Mouse (Mus musculus) brain, embryonic 14.5 days (tissue): ENCODE results near the gene Pibf1. TPM values are rescaled to one million over a fixed set of nuclear protein-coding genes. Genes with fewer than 3 reads are reported as not detected.

Experiments
- DNase-seq: peaks from one replicate; pipeline ENCODE4 v3.0.0-alpha.2; 2011; ENCODE audit warnings: low read depth
- CTCF ChIP-seq: fragments of 200-500 bp; IDR thresholded peaks from 2 replicates; pipeline ENCODE4 v1.5.1; 2012; ENCODE audit warnings: inconsistent platforms, mild to moderate bottlenecking, moderate library complexity, borderline replicate concordance; ENCODE audit not compliant: insufficient read depth, insufficient read length; ENCODE audit errors: extremely low read depth
- POLR2A ChIP-seq: fragments of 200-500 bp; IDR thresholded peaks from 2 replicates; pipeline ENCODE4 v1.6.1; 2012; ENCODE audit warnings: mild to moderate bottlenecking, inconsistent platforms, borderline replicate concordance; ENCODE audit not compliant: poor library complexity, insufficient read depth, insufficient read length, severe bottlenecking; ENCODE audit errors: extremely low read depth
- polyA plus RNA-seq: library from polyadenylated mRNA; depleted of rRNA; stranded (reverse); fragments of >200 nt; gene quantifications from 2 replicates; pipeline ENCODE4 v1.2.3, GENCODE M21; 2012

The Pibf1 gene
- polyA plus RNA-seq, 1 experiment = 10.1 TPM

- TF ChIP-seq CTCF (no peak), POLR2A (no peak)
- DNase-seq = no peak
Observed at GRCm38 (mm10) chr14:99218396-99219012, 119.3 kb downstream of the Pibf1 start.

DNA sequence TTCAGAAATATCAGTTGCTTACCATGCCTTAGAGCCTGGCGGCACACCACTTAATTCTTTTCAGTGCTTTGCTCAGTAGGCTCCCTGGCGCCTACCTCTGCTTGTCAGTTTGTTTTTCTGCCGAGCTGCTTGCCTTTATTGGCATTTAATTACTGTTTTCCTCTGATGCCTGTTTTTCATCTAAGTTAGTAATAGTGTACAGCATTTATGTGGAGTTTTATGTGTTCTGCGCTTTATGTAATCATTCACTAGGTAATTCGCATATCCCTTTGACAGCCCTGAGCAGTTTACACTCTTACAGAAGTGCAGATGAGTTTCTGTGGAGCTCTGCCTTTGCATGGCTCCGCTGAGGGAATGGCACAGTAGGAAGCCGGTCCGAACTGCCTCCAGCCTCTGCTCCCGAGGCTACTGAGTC lies 120.5 kb downstream of the Pibf1 start:
- peak; percentile 63 for DNase-seq
- TF ChIP-seq POLR2A (no peak), CTCF (no peak)

DNA sequence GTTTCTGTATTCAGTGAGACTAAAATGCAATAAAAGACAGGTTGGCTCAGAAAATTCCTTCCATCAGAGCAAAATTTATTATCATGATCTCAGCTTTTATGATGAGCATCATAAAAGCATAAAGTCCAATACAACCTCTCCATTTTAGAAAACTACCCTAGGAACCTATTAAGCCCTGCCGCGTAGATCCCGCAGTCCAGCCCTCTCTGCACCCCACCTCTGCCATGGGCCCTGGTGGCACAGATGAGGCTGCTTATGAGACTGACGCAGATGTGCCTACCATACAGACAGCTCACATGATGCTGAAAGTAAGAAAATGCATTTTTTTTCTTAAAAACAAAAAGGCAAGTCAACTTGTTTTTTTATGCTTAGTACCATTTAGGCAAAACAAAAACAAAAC lies 126.7 kb downstream of the Pibf1 start:
- TF ChIP-seq POLR2A (no peak), CTCF (no peak)
- no peak for DNase-seq

DNA sequence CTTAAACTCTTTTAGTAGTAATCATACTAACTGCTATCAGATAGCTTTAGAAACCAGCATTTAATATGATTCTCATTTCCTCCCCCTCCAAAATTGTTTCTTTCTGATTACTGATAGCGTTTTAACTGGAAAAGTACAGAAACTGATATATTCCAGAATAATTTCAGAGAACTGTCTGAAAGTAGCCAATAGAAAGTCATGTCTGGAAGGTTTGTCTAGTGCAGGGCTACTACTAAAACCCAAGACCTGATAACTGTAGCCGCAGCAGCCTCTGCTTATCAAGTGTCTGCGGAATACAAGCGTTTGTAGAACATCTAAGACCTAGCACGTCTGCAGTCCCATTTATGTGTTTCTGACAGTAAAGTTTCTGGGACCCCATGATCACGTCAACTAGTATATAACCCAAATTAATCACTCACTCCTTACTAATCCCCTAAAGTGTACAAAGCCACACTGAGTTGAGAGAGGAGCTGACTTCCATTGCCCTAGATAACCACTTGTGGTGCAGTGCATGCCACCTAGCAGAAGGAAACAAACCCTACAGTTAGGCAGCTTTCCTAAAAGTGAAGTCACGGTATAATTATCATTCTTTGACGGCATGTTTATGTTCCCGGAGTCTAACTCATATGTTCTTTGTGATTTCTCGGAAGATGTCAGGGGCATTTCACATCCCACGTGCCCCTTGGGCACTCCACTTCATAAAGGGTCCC lies 130.0 kb downstream of the Pibf1 start:
- no peak for DNase-seq
- TF ChIP-seq CTCF (no peak), POLR2A (no peak)

- no peak for DNase-seq
- TF ChIP-seq POLR2A (no peak), CTCF (no peak)
Observed at GRCm38 (mm10) chr14:99233056-99233455, 133.8 kb downstream of the Pibf1 start.

- DNase-seq = no peak
- TF ChIP-seq CTCF (no peak), POLR2A (no peak)
Observed at GRCm38 (mm10) chr14:99237115-99237514, 137.9 kb downstream of the Pibf1 start.

DNA sequence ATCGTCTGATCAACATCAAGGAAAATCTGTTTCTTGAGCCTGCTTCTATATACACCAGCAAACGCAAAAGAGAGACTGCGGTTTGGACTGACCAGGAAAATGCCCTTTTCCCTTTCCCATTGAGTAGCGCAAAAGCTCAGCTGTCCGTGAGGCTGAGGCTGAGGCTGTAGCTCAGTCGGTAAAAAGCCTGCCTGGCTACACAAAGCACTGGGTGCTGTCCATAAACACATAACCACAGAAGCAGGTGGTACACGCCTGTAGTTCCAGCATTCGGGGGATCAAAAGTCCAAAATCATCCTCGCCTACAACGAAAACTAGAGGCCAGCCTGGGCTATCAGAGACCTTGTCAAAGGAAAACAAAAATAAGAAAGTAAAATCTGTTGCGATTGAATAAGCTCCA lies 141.3 kb downstream of the Pibf1 start:
- TF ChIP-seq CTCF (no peak), POLR2A (no peak)
- DNase-seq = peak; percentile 20

GRCm38 (mm10) chr14:99244508-99244907 lies 145.3 kb downstream of the Pibf1 start:
- no peak for DNase-seq

GRCm38 (mm10) chr14:99262026-99262425 lies 162.8 kb downstream of the Pibf1 start:
- DNase-seq = no peak
- TF ChIP-seq POLR2A (no peak), CTCF (no peak)

More at GRCm38 (mm10) chr14:99244508-99244907, 145.3 kb downstream of the Pibf1 start:
- TF ChIP-seq POLR2A (no peak), CTCF (no peak)

DNA sequence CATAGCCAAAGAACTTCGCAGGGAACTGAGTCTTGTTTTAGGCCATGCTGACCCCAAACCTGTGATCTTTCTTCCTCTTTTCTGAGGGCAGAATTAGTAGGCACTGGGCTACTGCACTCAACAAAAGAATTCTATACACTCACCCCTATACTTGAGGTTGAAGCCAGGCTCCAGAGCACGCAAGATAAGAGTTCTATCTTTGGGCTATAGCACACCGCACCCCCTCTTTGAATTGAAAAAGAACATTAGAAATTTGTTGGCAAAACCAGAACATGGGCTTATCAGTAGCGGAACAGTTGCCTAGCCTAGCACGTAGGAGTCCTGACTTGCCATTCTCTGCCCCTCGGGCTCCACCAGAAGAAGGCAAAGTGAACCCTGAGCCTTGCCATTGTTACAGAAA lies 164.6 kb downstream of the Pibf1 start:
- no peak for TF ChIP-seq POLR2A
- TF ChIP-seq CTCF = no peak
- no peak for DNase-seq

- DNase-seq = no peak
- no peak for TF ChIP-seq POLR2A
- TF ChIP-seq CTCF = no peak
Observed at GRCm38 (mm10) chr14:99265791-99266190, 166.6 kb downstream of the Pibf1 start.

GRCm38 (mm10) chr14:99266749-99267148 lies 167.5 kb downstream of the Pibf1 start:
- TF ChIP-seq CTCF (no peak), POLR2A (no peak)

GRCm38 (mm10) chr14:99274056-99274455 lies 174.8 kb downstream of the Pibf1 start:
- no peak for TF ChIP-seq CTCF
- no peak for TF ChIP-seq POLR2A
- DNase-seq = no peak

More at GRCm38 (mm10) chr14:99266749-99267148, 167.5 kb downstream of the Pibf1 start:
- no peak for DNase-seq

GRCm38 (mm10) chr14:99275827-99276226 lies 176.6 kb downstream of the Pibf1 start:
- DNase-seq = no peak
- TF ChIP-seq POLR2A = no peak
- no peak for TF ChIP-seq CTCF
